Mouse (Mus musculus) hindbrain, embryonic 11.5 days (tissue): Measurements from ENCODE around the gene Gm21969. TPM values are rescaled to one million over a fixed set of nuclear protein-coding genes. Genes with fewer than 3 reads are reported as not detected.

Source experiments
- ATAC-seq: fragments of 200-750 bp; cut with Nextera tagmentation; 2 replicates; pipeline ENCODE4 v1.8.0; 2017; ENCODE audit warnings: mild to moderate bottlenecking, moderate TSS enrichment, moderate library complexity; ENCODE audit not compliant: low FRiP score
- DNase-seq: peaks from one replicate; pipeline ENCODE4 v3.0.0-alpha.2; 2015; ENCODE audit warnings: low spot score
- H3K27ac ChIP-seq: fragments of 300-500 bp; sonication (generic); 2 replicates; pipeline ENCODE4 v1.5.1; 2014; ENCODE audit warnings: mild to moderate bottlenecking, low read depth, low read length
- H3K27me3 ChIP-seq: fragments of 300-500 bp; sonication (generic); 2 replicates; pipeline ENCODE4 v1.6.1; 2014; ENCODE audit warnings: mild to moderate bottlenecking, low read length, moderate library complexity, mixed read lengths; ENCODE audit not compliant: control insufficient read depth, insufficient read depth
- H3K36me3 ChIP-seq: fragments of 300-500 bp; sonication (generic); 2 replicates; pipeline ENCODE4 v1.6.1; 2014; ENCODE audit warnings: mild to moderate bottlenecking, low read length, moderate library complexity, mixed read lengths; ENCODE audit not compliant: control insufficient read depth, insufficient read depth
- H3K4me1 ChIP-seq: fragments of 300-500 bp; sonication (generic); replicated peaks from 2 replicates; pipeline ENCODE4 v1.6.1; 2014; ENCODE audit warnings: low read length, mixed read lengths; ENCODE audit not compliant: control insufficient read depth, insufficient read depth
- H3K4me2 ChIP-seq: fragments of 300-500 bp; sonication (generic); replicated peaks from 2 replicates; pipeline ENCODE4 v1.6.1; 2014; ENCODE audit warnings: mild to moderate bottlenecking, low read depth, low read length
- H3K4me3 ChIP-seq: fragments of 300-500 bp; sonication (generic); 2 replicates; pipeline ENCODE4 v1.5.1; 2014; ENCODE audit warnings: low read depth, low read length
- H3K9ac ChIP-seq: fragments of 300-500 bp; sonication (generic); 2 replicates; pipeline ENCODE4 v1.6.1; 2014; ENCODE audit warnings: low read depth, low read length
- H3K9me3 ChIP-seq: fragments of 300-500 bp; sonication (generic); 2 replicates; pipeline ENCODE4 v1.6.1; 2016; ENCODE audit warnings: low read length; ENCODE audit not compliant: control insufficient read depth
- WGBS: fragments of 180-500 bp; shearing (Covaris S2); extraction: QIAGEN DNeasy Blood & Tissue Kit; methylation state at CpG from one replicate; pipeline ENCODE4 v1.1.7; 2014; 5-methylcytosine and 5-hydroxymethylcytosine counted together
- polyA plus RNA-seq: library from polyadenylated mRNA; unstranded; fragments of >200 nt; fragmentation: Nextera tagmentation; extraction: Ambion mirVana; gene quantifications from 2 replicates; pipeline ENCODE4 v1.2.1, GENCODE M21; 2014

The Gm21969 gene
- polyA plus RNA-seq, 1 experiment from 2014 or later, result not detected

DNA sequence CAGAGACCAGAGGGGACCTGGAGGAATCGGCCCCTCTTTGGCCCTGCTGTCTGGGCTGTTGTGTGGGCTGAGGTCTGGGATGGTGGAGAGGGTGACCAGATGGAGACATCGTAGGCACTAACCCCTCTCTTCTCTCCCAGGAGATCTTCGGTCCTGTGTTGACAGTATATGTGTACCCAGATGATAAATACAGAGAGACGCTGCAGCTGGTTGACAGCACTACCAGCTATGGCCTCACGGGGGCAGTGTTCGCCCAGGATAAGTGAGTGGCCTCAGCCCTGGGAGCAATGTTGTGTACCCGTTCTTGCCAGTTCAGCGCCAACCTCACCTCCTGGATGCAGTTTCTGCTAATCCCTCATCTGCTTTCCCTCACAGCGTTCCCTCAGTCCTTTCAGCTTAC, 41.0 kb downstream of the Gm21969 start:
- no peak overlapping the region for H3K9ac ChIP-seq
- H3K36me3 ChIP-seq, result no peaks in the 10 kb centered on the region
- DNase-seq, result peak; percentile 91
- peaks cover 17% of the 10 kb centered on the region for H3K4me1 ChIP-seq
- H3K9me3 ChIP-seq, result no peaks in the 10 kb centered on the region
- peaks cover 8% of the 10 kb centered on the region for H3K27me3 ChIP-seq
- 15% methylated on average over 9 of the region's 9 CpGs for WGBS
- ATAC-seq, result no peak
- H3K27ac ChIP-seq, result no peak overlapping the region
- no peak overlapping the region for H3K4me2 ChIP-seq
- no peak overlapping the region for H3K4me3 ChIP-seq

DNA sequence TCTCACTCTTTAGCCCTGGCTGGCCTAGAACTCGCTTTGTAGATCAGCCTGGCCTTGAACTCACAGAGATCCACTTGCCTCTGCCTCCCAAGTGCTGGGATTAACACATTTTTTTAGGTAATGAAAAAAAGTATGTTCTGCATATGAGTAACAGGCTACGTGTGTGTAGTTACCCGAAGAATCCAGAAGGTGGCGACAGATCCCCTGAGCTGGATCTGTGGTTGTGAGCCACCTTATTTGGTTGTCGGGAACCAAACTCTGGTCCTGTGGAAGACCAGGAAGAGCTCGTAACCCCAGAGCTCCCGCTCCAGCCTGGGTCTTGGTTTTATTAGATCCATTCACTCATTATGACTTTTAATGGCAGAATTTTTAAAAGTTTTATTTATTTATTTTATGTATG, 43.9 kb downstream of the Gm21969 start:
- no peak for ATAC-seq
- Histone ChIP-seq H3K27me3 (peaks cover 5% of the 10 kb centered on the region), H3K9me3 (no peaks in the 10 kb centered on the region), H3K36me3 (no peaks in the 10 kb centered on the region), H3K9ac (no peak overlapping the region), H3K4me1 (peaks cover 4% of the 10 kb centered on the region), H3K4me3 (no peak overlapping the region), H3K27ac (no peak overlapping the region), H3K4me2 (no peak overlapping the region)
- no peak for DNase-seq
- WGBS, result 81% methylated on average over 7 of the region's 7 CpGs

DNA sequence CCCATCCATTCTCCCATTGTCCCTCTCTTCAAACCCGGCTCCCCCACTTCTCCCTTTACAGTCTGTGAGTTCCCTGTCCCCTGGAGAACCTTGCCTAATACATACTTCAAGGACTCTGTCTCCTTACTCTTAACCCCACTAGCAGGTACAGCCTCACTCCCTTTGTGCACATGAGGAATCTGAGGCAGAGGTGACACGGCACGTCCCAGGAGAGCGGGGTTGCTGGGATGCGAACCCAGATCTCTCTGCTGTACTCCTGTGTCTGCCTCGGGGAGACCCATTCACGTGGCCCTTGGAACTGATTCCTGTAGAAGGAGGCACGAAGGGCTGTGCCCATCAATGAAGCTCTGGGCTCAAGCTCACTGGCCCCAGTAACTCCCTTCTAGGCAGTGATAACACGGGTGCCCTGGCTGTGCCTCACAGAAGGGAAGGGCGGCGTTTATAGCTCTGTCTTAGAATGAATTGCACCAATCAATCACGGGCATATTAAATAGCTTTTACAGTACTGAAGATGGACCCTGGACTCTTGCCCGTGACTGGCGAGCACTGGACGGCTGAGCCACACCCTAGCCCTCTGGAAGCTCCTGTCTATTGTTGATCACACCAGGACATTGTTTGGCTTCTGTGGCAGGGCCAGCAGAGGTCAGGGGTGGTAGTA, 47.2 kb downstream of the Gm21969 start:
- WGBS, result 76% methylated on average over 15 of the region's 15 CpGs
- DNase-seq (no peak), ATAC-seq (no peak)
- Histone ChIP-seq H3K4me3 (no peak overlapping the region), H3K36me3 (no peaks in the 10 kb centered on the region), H3K27ac (peak overlapping the region; percentile 1; the same call in 1 of the 2 replicates), H3K9ac (no peak overlapping the region), H3K4me2 (no peak overlapping the region), H3K4me1 (no peaks in the 10 kb centered on the region), H3K9me3 (no peaks in the 10 kb centered on the region), H3K27me3 (no peaks in the 10 kb centered on the region)

DNA sequence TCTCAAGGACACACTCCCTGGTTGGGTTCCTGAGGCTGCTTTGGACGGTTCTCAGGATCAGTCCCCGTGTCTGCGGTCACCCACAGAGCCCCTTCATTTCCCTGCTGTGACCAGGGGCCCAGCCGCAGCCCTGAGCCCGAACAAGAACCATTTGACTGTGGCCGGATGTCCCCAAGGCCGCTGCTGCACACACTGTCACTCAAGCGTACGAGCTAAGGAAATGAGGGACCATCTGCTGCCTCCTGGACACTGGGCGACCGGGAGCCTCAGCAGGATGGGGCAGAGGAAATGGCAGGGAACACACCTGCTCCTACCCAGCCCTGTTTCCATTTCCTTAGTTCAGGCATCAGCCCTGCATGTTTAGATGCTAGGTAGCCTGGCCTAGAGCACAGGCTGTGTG, 47.9 kb downstream of the Gm21969 start:
- H3K4me1 ChIP-seq, result no peaks in the 10 kb centered on the region
- H3K4me2 ChIP-seq, result no peak overlapping the region
- no peak for DNase-seq
- H3K27me3 ChIP-seq, result no peaks in the 10 kb centered on the region
- no peak overlapping the region for H3K4me3 ChIP-seq
- H3K36me3 ChIP-seq, result no peaks in the 10 kb centered on the region
- no peak for ATAC-seq
- WGBS, result 62% methylated on average over 11 of the region's 11 CpGs
- H3K9me3 ChIP-seq, result no peaks in the 10 kb centered on the region
- no peak overlapping the region for H3K9ac ChIP-seq
- H3K27ac ChIP-seq, result peak overlapping the region; percentile 1; the same call in 1 of the 2 replicates

DNA sequence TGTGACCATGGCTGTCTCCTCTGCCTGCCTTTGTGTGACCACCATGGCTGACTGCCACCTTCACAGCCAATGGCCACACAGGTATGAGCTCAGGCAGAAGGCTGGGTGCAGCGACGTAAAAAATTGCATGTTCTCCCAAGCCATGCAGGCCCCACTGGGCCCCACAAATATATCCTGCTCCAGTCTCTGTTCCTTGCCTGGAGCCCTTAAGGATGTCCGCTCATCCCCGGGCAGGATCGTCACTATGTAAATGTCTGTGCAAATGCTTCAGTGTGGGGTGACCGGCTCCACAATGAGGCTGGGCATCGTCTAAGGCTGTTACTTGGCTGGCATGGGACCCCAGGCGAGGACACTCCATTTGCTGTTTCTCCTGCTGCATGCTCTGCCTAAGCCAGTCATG, 50.3 kb downstream of the Gm21969 start, which contains the start of gene Tas1r2:
TSS of gene Tas1r2 (plus strand) at position 301 of the 400 bp plus-strand sequence.
- DNase-seq, result no peak
- Histone ChIP-seq H3K4me2 (no peak within 1 kb of the TSS), H3K4me3 (no peak within 1 kb of the TSS), H3K36me3 (no peaks in the 10 kb centered on the region), H3K27me3 (no peaks in the 10 kb centered on the region), H3K27ac (no peak within 1 kb of the TSS), H3K4me1 (no peaks in the 10 kb centered on the region), H3K9ac (no peak within 1 kb of the TSS), H3K9me3 (no peaks in the 10 kb centered on the region)
- WGBS, result 92% methylated on average over 8 of the region's 8 CpGs
- ATAC-seq, result no peak

DNA sequence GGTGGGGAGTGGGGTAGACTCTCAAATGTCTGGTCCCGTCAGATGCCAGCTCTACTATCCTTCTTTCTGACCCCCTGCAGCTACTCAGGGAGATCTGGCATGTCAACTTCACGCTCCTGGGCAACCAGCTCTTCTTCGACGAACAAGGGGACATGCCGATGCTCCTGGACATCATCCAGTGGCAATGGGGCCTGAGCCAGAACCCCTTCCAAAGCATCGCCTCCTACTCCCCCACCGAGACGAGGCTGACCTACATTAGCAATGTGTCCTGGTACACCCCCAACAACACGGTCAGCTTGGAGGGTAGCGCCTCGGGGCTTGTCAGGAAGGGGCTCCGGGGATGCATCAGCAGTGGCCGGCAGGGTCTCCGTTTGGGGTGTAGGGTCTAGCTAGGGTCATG, 58.9 kb downstream of the Gm21969 start:
- Histone ChIP-seq H3K27ac (no peak overlapping the region), H3K4me2 (no peak overlapping the region), H3K27me3 (no peaks in the 10 kb centered on the region), H3K9ac (no peak overlapping the region), H3K9me3 (no peaks in the 10 kb centered on the region), H3K36me3 (no peaks in the 10 kb centered on the region), H3K4me1 (no peaks in the 10 kb centered on the region), H3K4me3 (no peak overlapping the region)
- DNase-seq, result no peak
- 93% methylated on average over 14 of the region's 14 CpGs for WGBS
- no peak for ATAC-seq

DNA sequence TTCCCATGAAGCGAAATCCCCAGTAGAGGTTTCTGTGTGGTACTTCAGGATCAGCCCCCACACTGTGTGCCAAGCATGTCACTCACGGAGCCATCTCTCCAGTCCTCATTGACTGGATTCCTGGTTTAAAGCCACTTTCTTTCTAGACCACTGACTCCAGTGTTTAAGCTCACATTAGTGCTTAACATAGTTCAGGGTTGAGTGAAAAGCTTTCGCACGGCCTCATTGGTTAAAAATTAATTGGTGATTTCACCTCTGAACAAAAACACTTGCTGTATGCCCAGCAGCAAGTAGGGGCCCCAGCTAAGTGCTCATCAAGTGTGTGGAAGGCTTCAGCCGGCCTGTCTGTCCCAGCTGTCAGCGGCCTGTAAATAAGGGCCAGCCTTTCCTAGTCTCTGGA, 64.6 kb downstream of the Gm21969 start:
- no peaks in the 10 kb centered on the region for H3K4me1 ChIP-seq
- H3K36me3 ChIP-seq, result no peaks in the 10 kb centered on the region
- H3K9ac ChIP-seq, result no peak overlapping the region
- no peak overlapping the region for H3K27ac ChIP-seq
- 54% methylated on average over 6 of the region's 6 CpGs for WGBS
- ATAC-seq (no peak), DNase-seq (no peak)
- H3K4me2 ChIP-seq, result no peak overlapping the region
- no peaks in the 10 kb centered on the region for H3K27me3 ChIP-seq
- H3K9me3 ChIP-seq, result no peaks in the 10 kb centered on the region
- no peak overlapping the region for H3K4me3 ChIP-seq

DNA sequence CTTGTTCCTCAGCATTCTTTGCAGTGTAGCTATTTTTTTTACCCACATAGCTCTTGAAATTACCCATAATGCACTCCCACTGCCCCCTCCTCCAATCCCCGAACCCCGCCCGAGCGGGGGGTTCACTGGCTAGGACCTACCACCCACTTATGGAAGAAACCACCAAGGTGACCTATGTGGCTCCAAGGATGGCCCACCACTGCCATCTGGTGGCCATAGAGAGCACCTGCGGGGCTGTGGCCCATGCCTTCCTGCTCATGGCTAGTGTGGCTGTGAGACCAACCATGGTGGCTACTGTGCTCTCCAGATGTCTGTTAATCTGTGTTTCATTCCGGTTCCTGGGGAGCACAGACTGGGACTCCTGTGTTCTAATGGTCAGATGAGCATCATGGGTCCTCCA, 66.9 kb downstream of the Gm21969 start:
- H3K36me3 ChIP-seq, result no peaks in the 10 kb centered on the region
- H3K4me1 ChIP-seq, result no peaks in the 10 kb centered on the region
- no peak overlapping the region for H3K9ac ChIP-seq
- peak; percentile 88 for DNase-seq
- 28% methylated on average over 6 of the region's 6 CpGs for WGBS
- H3K27ac ChIP-seq, result no peak overlapping the region
- H3K4me3 ChIP-seq, result no peak overlapping the region
- no peaks in the 10 kb centered on the region for H3K9me3 ChIP-seq
- H3K27me3 ChIP-seq, result no peaks in the 10 kb centered on the region
- no peak for ATAC-seq
- H3K4me2 ChIP-seq, result no peak overlapping the region

DNA sequence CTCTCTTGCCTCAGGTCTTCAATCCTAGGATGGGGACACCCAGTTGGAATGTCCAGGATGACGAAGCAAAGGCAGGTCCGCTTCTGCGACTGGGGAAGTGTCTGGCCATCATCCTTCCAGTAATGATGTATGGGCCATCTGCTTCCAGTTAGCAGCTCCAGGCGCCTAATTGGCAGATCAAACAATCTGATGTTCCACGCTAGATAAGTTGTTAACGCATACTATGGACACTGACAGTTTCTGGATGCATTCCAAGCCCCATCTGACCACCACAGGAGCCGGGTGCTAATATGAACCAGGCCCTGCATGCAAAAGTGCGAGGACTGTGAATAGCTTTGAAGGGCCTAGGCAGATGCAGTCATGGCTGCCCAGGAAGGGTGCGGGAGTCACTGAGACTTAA, 72.7 kb downstream of the Gm21969 start:
- Histone ChIP-seq H3K4me2 (no peak overlapping the region), H3K36me3 (no peaks in the 10 kb centered on the region), H3K9me3 (no peaks in the 10 kb centered on the region), H3K27me3 (no peaks in the 10 kb centered on the region), H3K4me3 (no peak overlapping the region), H3K27ac (no peak overlapping the region), H3K4me1 (no peaks in the 10 kb centered on the region), H3K9ac (no peak overlapping the region)
- DNase-seq (peak; percentile 11), ATAC-seq (no peak)
- WGBS, result 58% methylated on average over 9 of the region's 9 CpGs
